ENCODE assay signal across 10 mouse cellular contexts in the genomic region with DNA sequence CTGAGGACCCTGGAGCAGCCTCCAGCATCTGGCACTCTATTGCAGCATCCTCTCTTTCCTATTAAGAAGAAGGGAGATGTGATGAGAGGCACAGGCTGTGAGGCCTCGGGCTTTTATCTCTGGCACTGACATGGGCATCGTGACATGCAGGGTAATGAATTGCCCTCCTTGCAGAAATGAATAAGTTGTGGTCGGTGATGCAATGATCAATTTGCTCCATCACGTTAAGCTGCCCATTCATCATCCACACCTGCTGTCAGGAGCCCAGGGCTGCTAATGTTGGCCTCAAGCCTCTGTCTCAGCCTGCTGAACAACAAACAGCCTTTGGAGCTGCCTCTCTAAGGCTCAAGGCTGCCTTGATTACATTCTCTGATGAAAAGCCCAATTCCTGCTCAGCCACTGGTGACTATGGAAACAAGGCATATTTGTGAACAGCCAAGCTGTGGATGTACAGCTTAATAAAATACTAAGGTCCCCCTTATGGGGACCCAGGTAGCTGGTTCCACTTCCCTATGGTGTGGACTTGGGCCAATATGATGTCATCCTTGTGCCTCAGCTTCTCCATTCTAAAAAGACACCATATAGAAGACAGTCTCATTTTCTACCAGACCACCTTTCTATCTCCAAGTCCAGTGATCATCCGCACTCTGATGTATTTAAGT.
DNase-seq lines count a peak whose midpoint lies in the region; ATAC-seq and TF ChIP-seq lines count a peak whose summit lies in the region.
"Had no signal": no experiment of that assay in that cellular context is flagged by ENCODE, and none has a peak within 500 bp of the region (broad histone marks: within the 10 kb centered on the region; RNA-seq: fewer than 3 reads in every experiment).

No protein-coding gene starts in this region.

- no peak for TF ChIP-seq CTCF in midbrain, postnatal 0 days (IDR thresholded peaks at IDR 0.05)

- H3K27ac ChIP-seq in hindbrain, embryonic 11.5 days (ENCODE audit: low read depth, low read length): no peak overlapping the region
- H3K27ac ChIP-seq in midbrain, postnatal 0 days (ENCODE audit: low read depth, low read length): no peak overlapping the region
- H3K27ac ChIP-seq in kidney, embryonic 15.5 days: no peak overlapping the region
- H3K27ac ChIP-seq: liver, embryonic 15.5 days had no signal

- no peak overlapping the region for H3K9ac ChIP-seq in hindbrain, embryonic 11.5 days (ENCODE audit: low read depth, low read length)
- H3K9ac ChIP-seq in midbrain, postnatal 0 days (replicated peaks; ENCODE audit: low read length, poor library complexity, severe bottlenecking): no peak overlapping the region
- no peak overlapping the region for H3K9ac ChIP-seq in kidney, embryonic 15.5 days
- H3K9ac ChIP-seq: liver, embryonic 15.5 days had no signal

- WGBS in hindbrain, embryonic 11.5 days: 44% methylated on average over 5 of the region's 5 CpGs
- 29% methylated on average over 5 of the region's 5 CpGs for WGBS in midbrain, postnatal 0 days
- WGBS in kidney, embryonic 15.5 days: 51% methylated on average over 5 of the region's 5 CpGs

- DNase-seq in left cerebral cortex, postnatal 25 days (ENCODE audit: low spot score in 2 of 2): peak; percentile 10 to 23
- no peak for DNase-seq in left cerebral cortex, adult 18-20 months (ENCODE audit: low spot score in 2 of 2)
- DNase-seq in cerebellum, postnatal 14 days: peak; percentile 37 to 52
- DNase-seq in hindbrain, embryonic 11.5 days (ENCODE audit: low spot score): peak; percentile 35
- peak; percentile 71 for DNase-seq in midbrain, postnatal 0 days (ENCODE audit: low spot score)
- DNase-seq in adrenal gland, adult 8-10 months: no peak

- H3K4me1 ChIP-seq in hindbrain, embryonic 11.5 days (replicated peaks; ENCODE audit: control insufficient read depth, insufficient read depth, low read length): no peaks in the 10 kb centered on the region; the same call in 1 of the 2 replicates
- no peaks in the 10 kb centered on the region for H3K4me1 ChIP-seq in midbrain, postnatal 0 days (ENCODE audit: insufficient read depth, low read length)
- no peaks in the 10 kb centered on the region for H3K4me1 ChIP-seq in kidney, embryonic 15.5 days
- H3K4me1 ChIP-seq: liver, embryonic 15.5 days had no signal

- H3K36me3 ChIP-seq in hindbrain, embryonic 11.5 days (ENCODE audit: control insufficient read depth, insufficient read depth, low read length): no peaks in the 10 kb centered on the region
- no peaks in the 10 kb centered on the region for H3K36me3 ChIP-seq in midbrain, postnatal 0 days (ENCODE audit: insufficient read depth, low read length)
- no peaks in the 10 kb centered on the region for H3K36me3 ChIP-seq in kidney, embryonic 15.5 days
- H3K36me3 ChIP-seq: liver, embryonic 15.5 days had no signal

- H3K4me3 ChIP-seq in hindbrain, embryonic 11.5 days (ENCODE audit: low read depth, low read length): no peak overlapping the region
- H3K4me3 ChIP-seq in midbrain, postnatal 0 days (ENCODE audit: low read depth, low read length): no peak overlapping the region
- no peak overlapping the region for H3K4me3 ChIP-seq in kidney, embryonic 15.5 days (replicated peaks)
- H3K4me3 ChIP-seq: liver, embryonic 15.5 days had no signal

- intact Hi-C loops in left cerebral cortex, postnatal 25 days (cut with DNase I): loop anchor here (5.0 kb wide), 1 partner anchor 514 kb away; the partner anchor contains the start of gene Astn2

- no peaks in the 10 kb centered on the region for H3K9me3 ChIP-seq in hindbrain, embryonic 11.5 days (ENCODE audit: control insufficient read depth, low read length)
- no peaks in the 10 kb centered on the region for H3K9me3 ChIP-seq in midbrain, postnatal 0 days (ENCODE audit: low read length)
- no peaks in the 10 kb centered on the region for H3K9me3 ChIP-seq in kidney, embryonic 15.5 days (replicated peaks)
- H3K9me3 ChIP-seq: liver, embryonic 15.5 days had no signal

- no peak overlapping the region for H3K4me2 ChIP-seq in hindbrain, embryonic 11.5 days (replicated peaks; ENCODE audit: low read depth, low read length)
- no peak overlapping the region for H3K4me2 ChIP-seq in midbrain, postnatal 0 days (ENCODE audit: low read depth, low read length, poor library complexity, severe bottlenecking)
- no peak overlapping the region for H3K4me2 ChIP-seq in kidney, embryonic 15.5 days
- H3K4me2 ChIP-seq: liver, embryonic 15.5 days had no signal

- ATAC-seq in hindbrain, embryonic 11.5 days (ENCODE audit: low FRiP score): peak; percentile 84
- ATAC-seq in midbrain, postnatal 0 days (ENCODE audit: low FRiP score): peak; percentile 85
- no peak for ATAC-seq in kidney, embryonic 15.5 days (replicated peaks; ENCODE audit: low FRiP score)
- no peak for ATAC-seq in megakaryocyte-erythroid progenitor cell, adult 5-6 weeks (replicated peaks; ENCODE audit: low FRiP score, low TSS enrichment, poor library complexity, severe bottlenecking)
- ATAC-seq: intestine, postnatal 0 days had no signal

- no peaks in the 10 kb centered on the region for H3K27me3 ChIP-seq in hindbrain, embryonic 11.5 days (ENCODE audit: control insufficient read depth, insufficient read depth, low read length)
- no peaks in the 10 kb centered on the region for H3K27me3 ChIP-seq in midbrain, postnatal 0 days (ENCODE audit: insufficient read depth, low read length)
- no peaks in the 10 kb centered on the region for H3K27me3 ChIP-seq in kidney, embryonic 15.5 days
- H3K27me3 ChIP-seq: liver, embryonic 15.5 days had no signal

Comparison
In these comparisons a context has a peak if more than half of its experiments do, and no peak if none do; other contexts are left out.
1. DNase-seq: peak in left cerebral cortex, postnatal 25 days (2 of 2), cerebellum, postnatal 14 days (2 of 2), hindbrain, embryonic 11.5 days (single experiment) and midbrain, postnatal 0 days (single experiment); none in left cerebral cortex, adult 18-20 months (0 of 2) and adrenal gland, adult 8-10 months (single experiment).
2. ATAC-seq: peak in hindbrain, embryonic 11.5 days (single experiment) and midbrain, postnatal 0 days (single experiment); none in kidney, embryonic 15.5 days (single experiment) and megakaryocyte-erythroid progenitor cell, adult 5-6 weeks (single experiment).